Mouse (Mus musculus) limb, embryonic 15.5 days (tissue): ENCODE measurements around the gene Ikbip. TPM values are rescaled to one million over a fixed set of nuclear protein-coding genes. Genes with fewer than 3 reads are reported as not detected.

ENCODE experiments used
- ATAC-seq: fragments of 200-750 bp; cut with Nextera tagmentation; 2 replicates; pipeline ENCODE4 v1.8.0; 2017; ENCODE audit warnings: low read depth, moderate TSS enrichment; ENCODE audit not compliant: insufficient number of reproducible peaks, low FRiP score, low TSS enrichment
- H3K27ac ChIP-seq: fragments of 300-500 bp; sonication (generic); 2 replicates; pipeline ENCODE4 v1.5.1; 2015; ENCODE audit warnings: moderate library complexity, mild to moderate bottlenecking, inconsistent platforms
- H3K27me3 ChIP-seq: fragments of 300-500 bp; sonication (generic); 2 replicates; pipeline ENCODE4 v1.6.1; 2015; ENCODE audit warnings: inconsistent platforms
- H3K36me3 ChIP-seq: fragments of 300-500 bp; sonication (generic); 2 replicates; pipeline ENCODE4 v1.6.1; 2015; ENCODE audit warnings: inconsistent platforms
- H3K4me1 ChIP-seq: fragments of 300-500 bp; sonication (generic); 2 replicates; pipeline ENCODE4 v1.6.1; 2015; ENCODE audit warnings: inconsistent platforms
- H3K4me2 ChIP-seq: fragments of 300-500 bp; sonication (generic); 2 replicates; pipeline ENCODE4 v1.6.1; 2015; ENCODE audit warnings: mild to moderate bottlenecking, inconsistent platforms
- H3K4me3 ChIP-seq: fragments of 300-500 bp; sonication (generic); 2 replicates; pipeline ENCODE4 v1.5.1; 2015; ENCODE audit warnings: mild to moderate bottlenecking, inconsistent platforms
- H3K9ac ChIP-seq: fragments of 300-500 bp; sonication (generic); 2 replicates; pipeline ENCODE4 v1.6.1; 2015; ENCODE audit warnings: inconsistent platforms
- H3K9me3 ChIP-seq: fragments of 300-500 bp; sonication (generic); 2 replicates; pipeline ENCODE4 v1.6.1; 2016; ENCODE audit warnings: inconsistent platforms
- WGBS: fragments of 180-500 bp; shearing (Covaris S2); methylation state at CpG from one replicate; pipeline ENCODE4 v1.1.7; 2015; 5-methylcytosine and 5-hydroxymethylcytosine counted together
- polyA plus RNA-seq: library from polyadenylated mRNA; unstranded; fragments of >200 nt; fragmentation: Nextera tagmentation; extraction: Ambion mirVana; gene quantifications from 2 replicates; pipeline ENCODE4 v1.2.1, GENCODE M21; 2015

Gene Ikbip
- polyA plus RNA-seq, 1 experiment from 2014 or later: 77.8 TPM

DNA sequence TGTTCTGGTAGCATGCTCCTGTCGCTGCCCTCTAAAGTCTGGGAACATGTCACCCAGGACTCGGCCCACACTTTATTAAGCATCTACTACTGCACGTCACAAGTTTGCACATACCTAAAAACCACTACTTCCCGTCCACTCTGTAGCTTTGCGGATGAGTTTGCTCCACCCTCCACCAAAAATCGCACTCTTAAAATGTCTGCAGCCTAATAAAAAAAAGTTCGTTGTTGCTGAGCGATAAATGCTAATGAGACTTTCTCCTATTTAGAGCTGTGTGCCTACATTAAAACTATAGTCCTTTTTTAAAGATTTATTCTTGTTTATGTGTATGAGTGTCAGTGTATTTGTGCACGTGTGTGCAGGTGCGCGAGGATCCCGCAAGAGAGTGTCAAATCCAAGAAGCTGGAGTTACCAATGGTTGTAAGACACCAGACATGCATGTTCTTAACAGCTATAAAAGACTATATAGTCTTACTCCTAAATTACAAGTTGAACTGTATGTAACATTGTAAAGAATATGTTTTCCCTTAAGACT lies 720 bp downstream of the Ikbip start:
- Histone ChIP-seq H3K4me1 (no peaks in the 10 kb centered on the region), H3K9me3 (no peaks in the 10 kb centered on the region), H3K36me3 (0 out of 2 replicates have a peak, but pooled peaks cover under 1% of the 10 kb centered on the region), H3K4me3 (peak overlapping the region; percentile 96), H3K4me2 (peak overlapping the region; percentile 49), H3K27me3 (no peaks in the 10 kb centered on the region), H3K27ac (peak overlapping the region; percentile 92), H3K9ac (peak overlapping the region; percentile 75)
- ATAC-seq: no peak
- 31% methylated on average over 12 of the region's 12 CpGs for WGBS

DNA sequence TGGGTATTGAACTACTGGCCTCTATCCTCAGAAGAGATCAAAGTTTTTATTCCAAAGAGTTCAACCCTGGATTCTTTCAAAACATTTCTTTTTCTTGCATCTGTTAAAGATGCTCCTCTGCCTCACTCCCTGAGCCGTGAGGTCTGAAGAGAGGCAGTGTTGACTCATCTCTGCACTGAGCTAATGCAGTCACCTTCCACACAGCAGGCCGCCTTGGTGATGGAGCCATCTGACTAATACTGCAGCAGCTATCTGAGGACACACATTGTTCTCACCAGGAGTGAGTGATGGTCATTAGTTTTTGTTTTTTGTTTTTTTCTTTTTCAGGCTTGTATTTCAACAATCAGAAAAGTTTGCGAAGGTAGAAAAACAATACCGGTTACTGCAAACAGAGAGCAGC lies 10.1 kb downstream of the Ikbip start:
- 88% methylated on average over 4 of the region's 4 CpGs for WGBS
- H3K27me3 ChIP-seq: no peaks in the 10 kb centered on the region
- ATAC-seq: no peak
- H3K36me3 ChIP-seq: peaks cover 42% of the 10 kb centered on the region
- H3K4me3 ChIP-seq: no peak overlapping the region
- H3K9me3 ChIP-seq: no peaks in the 10 kb centered on the region
- H3K4me1 ChIP-seq: no peaks in the 10 kb centered on the region
- H3K4me2 ChIP-seq: no peak overlapping the region
- H3K27ac ChIP-seq: no peak overlapping the region
- H3K9ac ChIP-seq: no peak overlapping the region

DNA sequence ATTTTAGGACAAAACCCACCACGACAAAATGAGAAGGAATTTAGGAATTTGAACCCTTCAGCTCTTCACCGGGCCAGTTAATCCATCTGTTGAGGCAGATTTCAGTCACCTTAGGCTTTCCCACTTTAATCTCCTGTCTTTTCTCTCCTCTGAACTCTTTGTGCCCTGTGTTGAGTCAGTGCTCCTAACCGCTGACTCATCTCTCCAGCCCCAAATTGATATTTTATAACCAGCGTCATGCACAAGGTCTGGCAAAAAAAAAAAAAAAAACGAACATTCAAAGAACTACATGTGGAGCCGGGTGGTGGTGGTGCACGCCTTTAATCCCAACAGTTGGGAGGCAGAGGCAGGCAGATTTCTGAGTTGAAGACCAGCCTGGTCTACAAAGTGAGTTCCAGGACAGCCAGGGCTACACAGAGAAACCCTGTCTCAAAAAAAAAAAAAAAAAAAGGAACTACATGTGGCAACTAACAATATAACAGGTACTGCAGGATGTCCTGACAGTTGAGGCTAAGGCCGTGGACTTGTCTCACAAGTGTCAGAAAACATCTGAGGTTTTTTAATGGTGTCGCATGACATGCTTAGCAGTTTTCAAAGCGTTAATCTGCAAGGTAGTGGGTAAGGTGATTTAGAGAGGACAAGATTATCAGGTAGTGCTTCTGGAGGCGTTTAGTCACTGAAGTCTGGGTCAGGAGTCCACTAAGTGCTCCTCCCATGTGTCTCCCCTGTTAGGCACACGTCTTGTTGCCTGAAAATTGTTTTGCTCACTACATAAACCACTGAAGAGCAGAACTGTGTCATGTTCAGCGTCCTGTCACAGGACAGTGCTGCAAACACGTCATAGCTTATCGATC lies 11.7 kb downstream of the Ikbip start:
- 81% methylated on average over 15 of the region's 15 CpGs for WGBS
- no peak overlapping the region for H3K9ac ChIP-seq

GRCm38 (mm10) chr10:91098056-91098455 lies 15.3 kb downstream of the Ikbip start:
- Histone ChIP-seq H3K36me3 (peaks cover 74% of the 10 kb centered on the region), H3K9ac (no peak overlapping the region), H3K4me2 (no peak overlapping the region), H3K27me3 (no peaks in the 10 kb centered on the region), H3K4me1 (no peaks in the 10 kb centered on the region), H3K27ac (no peak overlapping the region), H3K4me3 (no peak overlapping the region), H3K9me3 (no peaks in the 10 kb centered on the region)
- 93% methylated on average over 8 of the region's 8 CpGs for WGBS
- no peak for ATAC-seq

More for the DNA sequence above, 11.7 kb downstream of the Ikbip start:
- Histone ChIP-seq H3K27me3 (no peaks in the 10 kb centered on the region), H3K4me1 (no peaks in the 10 kb centered on the region), H3K4me2 (no peak overlapping the region), H3K4me3 (no peak overlapping the region), H3K9me3 (no peaks in the 10 kb centered on the region), H3K36me3 (peaks cover 52% of the 10 kb centered on the region), H3K27ac (no peak overlapping the region)
- ATAC-seq: no peak

- no peak overlapping the region for H3K9ac ChIP-seq
- no peak overlapping the region for H3K27ac ChIP-seq
- no peak overlapping the region for H3K4me3 ChIP-seq
- no peaks in the 10 kb centered on the region for H3K9me3 ChIP-seq
- 76% methylated on average over 1 of the region's 1 CpGs for WGBS
- no peaks in the 10 kb centered on the region for H3K4me1 ChIP-seq
- H3K27me3 ChIP-seq: no peaks in the 10 kb centered on the region
- no peak for ATAC-seq
- peaks cover 62% of the 10 kb centered on the region for H3K36me3 ChIP-seq
- H3K4me2 ChIP-seq: no peak overlapping the region
These were observed 17.4 kb downstream of the Ikbip start for GRCm38 (mm10) chr10:91100101-91100500.

- Histone ChIP-seq H3K27ac (no peak overlapping the region), H3K4me2 (no peak overlapping the region), H3K9ac (no peak overlapping the region), H3K27me3 (no peaks in the 10 kb centered on the region), H3K4me3 (no peak overlapping the region), H3K9me3 (no peaks in the 10 kb centered on the region), H3K4me1 (no peaks in the 10 kb centered on the region), H3K36me3 (peaks cover 52% of the 10 kb centered on the region)
- 92% methylated on average over 25 of the region's 25 CpGs for WGBS
- no peak for ATAC-seq
These were observed 19.2 kb downstream of the Ikbip start for GRCm38 (mm10) chr10:91101936-91102335.

DNA sequence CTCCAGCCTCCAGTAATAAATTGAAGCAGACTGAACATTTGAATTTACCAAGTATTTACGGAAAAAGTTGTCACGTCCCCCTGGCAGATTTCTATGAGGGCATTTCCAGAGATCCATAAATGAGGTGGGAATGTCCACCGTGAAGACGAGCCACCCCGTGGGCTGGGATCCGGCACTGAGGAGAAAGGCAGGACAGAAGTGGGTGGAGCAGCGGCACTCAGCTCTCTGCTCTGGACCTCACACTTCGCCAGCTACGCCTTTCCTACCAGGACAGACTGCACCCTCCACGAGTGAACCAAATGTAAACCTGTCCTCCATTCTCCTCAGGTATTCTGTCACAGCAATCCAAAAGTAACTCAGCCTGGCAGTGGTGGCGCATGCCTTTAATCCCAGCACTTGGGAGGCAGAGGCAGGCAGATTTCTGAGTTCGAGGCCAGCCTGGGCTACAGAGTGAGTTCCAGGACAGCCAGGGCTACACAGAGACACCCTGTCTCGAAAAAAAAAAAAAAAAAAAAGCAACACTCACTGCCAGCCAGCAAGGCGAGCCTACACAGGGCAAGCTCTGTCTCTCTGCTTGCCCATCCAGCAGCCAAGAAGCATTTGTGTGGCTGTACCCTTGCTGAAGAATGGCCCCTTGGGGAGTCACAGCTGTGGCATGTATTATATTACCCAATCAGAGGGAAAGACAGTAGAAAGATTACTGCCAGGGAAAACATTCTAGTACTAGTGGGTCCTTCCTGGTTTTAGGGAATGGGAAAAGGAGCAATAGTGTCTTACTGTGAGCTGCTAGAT lies 20.3 kb downstream of the Ikbip start:
- ATAC-seq: 0 out of 2 replicates have a peak, but pooled peaks have one; percentile 57
- Histone ChIP-seq H3K4me3 (no peak overlapping the region), H3K4me2 (no peak overlapping the region), H3K4me1 (no peaks in the 10 kb centered on the region), H3K9ac (no peak overlapping the region), H3K36me3 (peaks cover 45% of the 10 kb centered on the region), H3K27me3 (no peaks in the 10 kb centered on the region), H3K9me3 (no peaks in the 10 kb centered on the region), H3K27ac (no peak overlapping the region)
- WGBS: 89% methylated on average over 14 of the region's 14 CpGs

DNA sequence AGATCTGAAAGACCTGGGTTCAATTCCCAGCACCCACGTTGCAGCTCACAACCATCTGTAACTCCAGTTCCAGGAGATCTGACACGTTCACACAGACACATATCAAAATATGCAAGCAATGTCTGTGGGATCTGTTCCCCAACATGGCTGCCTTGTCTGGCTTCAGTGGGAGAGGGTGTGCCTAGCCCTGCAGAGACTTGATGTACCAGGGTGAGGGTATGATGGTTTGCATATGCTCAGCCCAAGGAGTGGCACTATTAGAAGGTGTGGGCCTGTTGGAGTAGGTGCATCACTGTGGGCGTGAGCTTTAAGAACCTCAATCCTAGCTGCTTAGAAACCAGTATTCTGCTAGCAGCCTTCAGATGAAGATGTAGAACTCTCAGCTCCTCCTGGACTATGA lies 23.2 kb downstream of the Ikbip start:
- Histone ChIP-seq H3K36me3 (peaks cover 25% of the 10 kb centered on the region), H3K27ac (no peak overlapping the region), H3K27me3 (no peaks in the 10 kb centered on the region), H3K4me3 (no peak overlapping the region), H3K4me2 (no peak overlapping the region), H3K9ac (no peak overlapping the region), H3K9me3 (no peaks in the 10 kb centered on the region), H3K4me1 (no peaks in the 10 kb centered on the region)
- ATAC-seq: no peak
- WGBS: 78% methylated on average over 3 of the region's 3 CpGs

DNA sequence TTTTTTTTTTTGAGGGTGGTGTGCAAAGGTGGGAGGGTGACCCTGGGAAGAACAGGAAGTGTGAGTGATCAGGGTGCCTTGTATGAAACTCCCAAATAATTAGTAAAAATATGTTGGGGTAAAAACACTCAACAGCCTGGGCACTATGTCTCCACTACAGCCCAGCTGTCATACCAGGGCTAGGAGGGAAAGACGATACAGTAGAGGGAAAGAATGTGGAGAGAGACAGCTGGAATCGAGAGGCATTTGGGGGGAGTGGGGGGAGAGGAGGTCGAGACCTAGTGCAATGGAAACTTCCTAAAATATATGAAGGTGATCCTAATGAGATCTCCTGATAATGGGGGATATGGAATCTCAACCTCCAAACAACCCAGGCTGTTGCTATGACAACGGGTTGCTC lies 27.1 kb downstream of the Ikbip start:
- Histone ChIP-seq H3K4me2 (no peak overlapping the region), H3K27ac (no peak overlapping the region), H3K9ac (no peak overlapping the region), H3K4me1 (no peaks in the 10 kb centered on the region), H3K9me3 (no peaks in the 10 kb centered on the region), H3K27me3 (no peaks in the 10 kb centered on the region), H3K4me3 (no peak overlapping the region), H3K36me3 (peaks cover 28% of the 10 kb centered on the region)
- WGBS: 68% methylated on average over 4 of the region's 4 CpGs
- no peak for ATAC-seq

DNA sequence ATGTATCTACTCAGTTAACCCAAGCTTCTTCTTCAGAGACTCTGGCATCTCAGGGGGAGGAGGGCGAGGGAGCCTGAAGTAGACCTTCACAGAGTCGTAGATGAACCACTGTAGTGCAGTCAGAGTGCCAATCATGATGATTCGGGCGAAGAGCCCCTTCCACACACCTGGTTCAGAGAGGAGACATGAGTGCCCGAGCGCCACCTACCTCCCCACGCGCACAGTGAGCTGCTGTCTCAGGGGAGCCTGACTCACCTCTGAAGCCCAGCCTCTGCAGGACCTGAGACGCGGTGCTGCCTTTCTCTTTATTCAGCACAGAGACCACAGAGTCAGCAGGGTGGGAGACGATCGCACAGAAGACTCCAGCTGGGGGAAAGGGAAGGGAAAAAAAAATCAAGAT lies 34.2 kb downstream of the Ikbip start:
- ATAC-seq: no peak

DNA sequence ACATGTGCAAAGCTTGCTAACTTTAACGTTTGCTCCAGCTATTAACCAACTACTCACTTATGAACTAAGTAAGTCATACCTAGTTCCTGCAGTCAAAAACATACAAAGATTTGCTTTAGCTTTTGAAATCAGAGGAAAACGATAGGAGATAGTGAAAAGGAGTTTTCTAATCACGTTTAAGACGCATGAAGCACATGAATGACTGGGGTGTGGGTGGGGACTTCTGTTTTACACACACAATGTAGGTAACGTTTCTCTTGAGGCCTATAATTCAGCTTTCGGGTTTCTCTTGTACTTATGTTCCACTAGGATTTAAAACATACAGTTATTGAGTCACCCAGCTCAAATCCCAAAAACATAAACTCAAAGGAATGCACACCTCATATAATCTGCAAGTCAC lies 39.9 kb downstream of the Ikbip start:
- no peaks in the 10 kb centered on the region for H3K9me3 ChIP-seq
- no peak for ATAC-seq
- peak overlapping the region; percentile 95 for H3K9ac ChIP-seq
- peak overlapping the region; percentile 72 for H3K4me2 ChIP-seq
- peaks cover 7% of the 10 kb centered on the region for H3K4me1 ChIP-seq
- WGBS: 15% methylated on average over 6 of the region's 6 CpGs
- H3K27ac ChIP-seq: no peak overlapping the region
- peaks cover 38% of the 10 kb centered on the region for H3K36me3 ChIP-seq
- peak overlapping the region; percentile 100 for H3K4me3 ChIP-seq
- H3K27me3 ChIP-seq: no peaks in the 10 kb centered on the region

More for the DNA sequence above, 34.2 kb downstream of the Ikbip start:
- Histone ChIP-seq H3K4me1 (peaks cover 2% of the 10 kb centered on the region), H3K36me3 (peaks cover 88% of the 10 kb centered on the region), H3K27ac (no peak overlapping the region), H3K9me3 (no peaks in the 10 kb centered on the region), H3K27me3 (no peaks in the 10 kb centered on the region), H3K4me2 (no peak overlapping the region), H3K4me3 (no peak overlapping the region), H3K9ac (no peak overlapping the region)
- 93% methylated on average over 12 of the region's 12 CpGs for WGBS
